Mouse (Mus musculus) right cerebral cortex, postnatal 14 days (tissue): Measurements from ENCODE around the gene Rnf10.
"Not testable (repeated sequence)": the region's sequence is repeated elsewhere in the genome, so short reads cannot be mapped to it uniquely, and the experiment has no call there.

Experiments
- DNase-seq: peaks from one replicate; pipeline ENCODE4 v3.0.0; 2022

The Rnf10 gene

GRCm38 (mm10) chr5:115272812-115273548, at the start of gene Rnf10:
Gene Rnf10, minus strand, starts transcription at chr5:115272898.
- peak; percentile 92 for DNase-seq

- peak; percentile 59 for DNase-seq
Observed at GRCm38 (mm10) chr5:115319004-115319940, 46.6 kb upstream of the Rnf10 start.

- DNase-seq, result no peak
Observed at GRCm38 (mm10) chr5:115317645-115318328, 45.1 kb upstream of the Rnf10 start.

GRCm38 (mm10) chr5:115316968-115317644, 44.4 kb upstream of the Rnf10 start:
- DNase-seq, result no peak

GRCm38 (mm10) chr5:115313668-115313943, 40.9 kb upstream of the Rnf10 start:
- DNase-seq, result no peak

- DNase-seq, result no peak
Observed at GRCm38 (mm10) chr5:115312816-115313667, 40.3 kb upstream of the Rnf10 start.

GRCm38 (mm10) chr5:115312354-115312753, 39.7 kb upstream of the Rnf10 start:
- DNase-seq, result no peak

GRCm38 (mm10) chr5:115302190-115302589, 29.5 kb upstream of the Rnf10 start:
- DNase-seq, result not testable (repeated sequence)

- DNase-seq, result no peak
Observed at GRCm38 (mm10) chr5:115301615-115302014, 28.9 kb upstream of the Rnf10 start.

- DNase-seq, result peak; percentile 99
Observed at GRCm38 (mm10) chr5:115300792-115301614, 28.3 kb upstream of the Rnf10 start, which contains the start of gene Dynll1. Gene Dynll1, minus strand, starts transcription at chr5:115300999.

GRCm38 (mm10) chr5:115300035-115300744, 27.5 kb upstream of the Rnf10 start:
- DNase-seq, result peak; percentile 65

GRCm38 (mm10) chr5:115296347-115296746, 23.6 kb upstream of the Rnf10 start:
- no peak for DNase-seq

GRCm38 (mm10) chr5:115294173-115294572, 21.5 kb upstream of the Rnf10 start:
- no peak for DNase-seq

- DNase-seq, result no peak
Observed at GRCm38 (mm10) chr5:115284735-115285134, 12.0 kb upstream of the Rnf10 start.

- DNase-seq, result no peak
Observed at GRCm38 (mm10) chr5:115280050-115280687, 7.5 kb upstream of the Rnf10 start.

- peak; percentile 90 for DNase-seq
Observed at GRCm38 (mm10) chr5:115279226-115280049, 6.7 kb upstream of the Rnf10 start, which contains the start of gene Coq5. Gene Coq5, plus strand, starts transcription at chr5:115279666.

GRCm38 (mm10) chr5:115278785-115279184, 6.1 kb upstream of the Rnf10 start:
- DNase-seq, result no peak

GRCm38 (mm10) chr5:115278053-115278452, 5.4 kb upstream of the Rnf10 start:
- DNase-seq, result no peak

- no peak for DNase-seq
Observed at GRCm38 (mm10) chr5:115275998-115276397, 3.3 kb upstream of the Rnf10 start.
